Mouse (Mus musculus) midbrain, postnatal 0 days (tissue): ENCODE results near the gene Sorcs1. TPM values are rescaled to one million over a fixed set of nuclear protein-coding genes. Genes with fewer than 3 reads are reported as not detected.
A peak's percentile ranks its signal among the peaks of the same experiment; 100 is the strongest.

Experiments
- ATAC-seq: fragments of 200-750 bp; cut with Nextera tagmentation; 2 replicates; pipeline ENCODE4 v1.8.0; 2017; ENCODE audit warnings: moderate number of reproducible peaks, mild to moderate bottlenecking, moderate TSS enrichment, moderate library complexity; ENCODE audit not compliant: low FRiP score
- DNase-seq: peaks from one replicate; pipeline ENCODE4 v3.0.0-alpha.2; 2015; ENCODE audit warnings: low spot score
- H3K27ac ChIP-seq: fragments of 300-500 bp; sonication (generic); 2 replicates; pipeline ENCODE4 v1.5.1; 2014; ENCODE audit warnings: low read depth, mild to moderate bottlenecking, low read length, mixed read lengths
- H3K27me3 ChIP-seq: fragments of 300-500 bp; sonication (generic); 2 replicates; pipeline ENCODE4 v1.6.1; 2014; ENCODE audit warnings: low read length, control low read depth, mixed read lengths; ENCODE audit not compliant: insufficient read depth
- H3K36me3 ChIP-seq: fragments of 300-500 bp; sonication (generic); 2 replicates; pipeline ENCODE4 v1.6.1; 2014; ENCODE audit warnings: low read length, control low read depth, mixed read lengths; ENCODE audit not compliant: insufficient read depth
- H3K4me1 ChIP-seq: fragments of 300-500 bp; sonication (generic); 2 replicates; pipeline ENCODE4 v1.6.1; 2014; ENCODE audit warnings: mild to moderate bottlenecking, control low read depth, antibody characterized with exemption, low read length, mixed read lengths; ENCODE audit not compliant: insufficient read depth
- H3K4me2 ChIP-seq: fragments of 300-500 bp; sonication (generic); 2 replicates; pipeline ENCODE4 v1.6.1; 2014; ENCODE audit warnings: low read depth, mild to moderate bottlenecking, low read length, mixed read lengths; ENCODE audit not compliant: poor library complexity, severe bottlenecking
- H3K4me3 ChIP-seq: fragments of 300-500 bp; sonication (generic); 2 replicates; pipeline ENCODE4 v1.5.1; 2014; ENCODE audit warnings: low read depth, mild to moderate bottlenecking, low read length, moderate library complexity
- H3K9ac ChIP-seq: fragments of 300-500 bp; sonication (generic); replicated peaks from 2 replicates; pipeline ENCODE4 v1.6.1; 2014; ENCODE audit warnings: mild to moderate bottlenecking, low read length, moderate library complexity, mixed read lengths; ENCODE audit not compliant: poor library complexity, severe bottlenecking
- H3K9me3 ChIP-seq: fragments of 300-500 bp; sonication (generic); 2 replicates; pipeline ENCODE4 v1.6.1; 2016; ENCODE audit warnings: low read length, control low read depth
- CTCF ChIP-seq: IDR thresholded peaks from 2 replicates; pipeline ENCODE4 v1.5.1; 2016; ENCODE audit warnings: antibody characterized with exemption, mild to moderate bottlenecking
- WGBS: fragments of 180-500 bp; shearing (Covaris S2); extraction: QIAGEN DNeasy Blood & Tissue Kit; methylation state at CpG from one replicate; pipeline ENCODE4 v1.1.7; 2014; 5-methylcytosine and 5-hydroxymethylcytosine counted together
- polyA plus RNA-seq: library from polyadenylated mRNA; unstranded; fragments of >200 nt; fragmentation: Nextera tagmentation; extraction: Ambion mirVana; gene quantifications from 2 replicates; pipeline ENCODE4 v1.2.1, GENCODE M21; 2015
- total RNA-seq: library from RNA; depleted of rRNA; stranded (reverse); fragments of >200 nt; gene quantifications from 2 replicates; pipeline ENCODE4 v1.2.3, GENCODE M21; 2014

The Sorcs1 gene
- total and polyA plus RNA-seq, 2 experiments from 2014 or later = 15.0 to 29.2 TPM

- DNase-seq (peak; percentile 46), ATAC-seq (no peak)
- Histone ChIP-seq H3K27me3 (no peaks in the 10 kb centered on the region), H3K27ac (no peak overlapping the region), H3K4me2 (peak overlapping the region; percentile 43), H3K36me3 (no peaks in the 10 kb centered on the region), H3K9ac (0 out of 2 replicates have a peak overlapping the region, but pooled peaks have one; percentile 36), H3K4me3 (no peak overlapping the region), H3K9me3 (no peaks in the 10 kb centered on the region), H3K4me1 (peaks cover 8% of the 10 kb centered on the region; the same call in 1 of the 2 replicates)
- no peak for TF ChIP-seq CTCF
- 6% methylated on average over 4 of the region's 4 CpGs for whole genome bisulfite sequencing
Measured at GRCm38 (mm10) chr19:50441099-50441498, 237.3 kb downstream of the Sorcs1 start.

- DNase-seq = peak; percentile 63
- Histone ChIP-seq H3K27ac (no peak overlapping the region), H3K4me3 (peak overlapping the region; percentile 18; the same call in 1 of the 2 replicates), H3K27me3 (no peaks in the 10 kb centered on the region), H3K4me1 (peaks cover 8% of the 10 kb centered on the region; the same call in 1 of the 2 replicates), H3K36me3 (no peaks in the 10 kb centered on the region), H3K4me2 (peak overlapping the region; percentile 43), H3K9ac (0 out of 2 replicates have a peak overlapping the region, but pooled peaks have one; percentile 0), H3K9me3 (no peaks in the 10 kb centered on the region)
- TF ChIP-seq CTCF = peak; percentile 5; the same call in 1 of the 2 replicates
- 3% methylated on average over 11 of the region's 11 CpGs for WGBS
- ATAC-seq = no peak
Measured at GRCm38 (mm10) chr19:50440246-50440910, 238.1 kb downstream of the Sorcs1 start.

- Histone ChIP-seq H3K4me1 (peaks cover 8% of the 10 kb centered on the region; the same call in 1 of the 2 replicates), H3K9me3 (no peaks in the 10 kb centered on the region), H3K4me2 (no peak overlapping the region), H3K9ac (no peak overlapping the region), H3K36me3 (no peaks in the 10 kb centered on the region), H3K4me3 (no peak overlapping the region), H3K27me3 (no peaks in the 10 kb centered on the region), H3K27ac (no peak overlapping the region)
- DNase-seq = peak; percentile 70
- 18% methylated on average over 3 of the region's 3 CpGs for WGBS
- no peak for ATAC-seq
- TF ChIP-seq CTCF = no peak
Measured at GRCm38 (mm10) chr19:50439464-50439881, 239.0 kb downstream of the Sorcs1 start.

DNA sequence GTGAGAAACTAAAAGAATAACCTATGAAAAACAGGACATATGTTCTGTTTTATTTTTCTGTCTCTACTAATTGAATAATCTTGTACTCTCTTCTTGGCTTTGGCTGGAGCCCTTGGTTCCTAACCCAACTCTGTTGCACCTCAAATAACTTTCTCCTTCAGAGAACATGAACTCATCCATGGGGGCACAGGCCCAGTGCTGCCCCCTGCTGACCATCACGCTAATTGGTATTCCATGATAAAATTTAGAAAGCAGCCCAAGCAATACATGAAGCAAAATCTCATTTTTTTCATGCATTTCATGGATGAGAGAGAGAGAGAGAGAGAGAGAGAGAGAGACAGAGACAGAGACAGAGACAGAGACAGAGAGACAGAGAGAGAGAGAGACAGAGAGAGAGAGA, 255.5 kb downstream of the Sorcs1 start:
- no peak overlapping the region for H3K4me3 ChIP-seq
- DNase-seq (no peak), ATAC-seq (no peak)
- H3K36me3 ChIP-seq = no peaks in the 10 kb centered on the region
- H3K27me3 ChIP-seq = no peaks in the 10 kb centered on the region
- no peak overlapping the region for H3K27ac ChIP-seq
- H3K9me3 ChIP-seq = no peaks in the 10 kb centered on the region
- WGBS = 86% methylated on average over 1 of the region's 1 CpGs
- H3K4me2 ChIP-seq = no peak overlapping the region
- no peak overlapping the region for H3K9ac ChIP-seq
- no peaks in the 10 kb centered on the region for H3K4me1 ChIP-seq
- TF ChIP-seq CTCF = peak; percentile 41; the same call in 1 of the 2 replicates

DNA sequence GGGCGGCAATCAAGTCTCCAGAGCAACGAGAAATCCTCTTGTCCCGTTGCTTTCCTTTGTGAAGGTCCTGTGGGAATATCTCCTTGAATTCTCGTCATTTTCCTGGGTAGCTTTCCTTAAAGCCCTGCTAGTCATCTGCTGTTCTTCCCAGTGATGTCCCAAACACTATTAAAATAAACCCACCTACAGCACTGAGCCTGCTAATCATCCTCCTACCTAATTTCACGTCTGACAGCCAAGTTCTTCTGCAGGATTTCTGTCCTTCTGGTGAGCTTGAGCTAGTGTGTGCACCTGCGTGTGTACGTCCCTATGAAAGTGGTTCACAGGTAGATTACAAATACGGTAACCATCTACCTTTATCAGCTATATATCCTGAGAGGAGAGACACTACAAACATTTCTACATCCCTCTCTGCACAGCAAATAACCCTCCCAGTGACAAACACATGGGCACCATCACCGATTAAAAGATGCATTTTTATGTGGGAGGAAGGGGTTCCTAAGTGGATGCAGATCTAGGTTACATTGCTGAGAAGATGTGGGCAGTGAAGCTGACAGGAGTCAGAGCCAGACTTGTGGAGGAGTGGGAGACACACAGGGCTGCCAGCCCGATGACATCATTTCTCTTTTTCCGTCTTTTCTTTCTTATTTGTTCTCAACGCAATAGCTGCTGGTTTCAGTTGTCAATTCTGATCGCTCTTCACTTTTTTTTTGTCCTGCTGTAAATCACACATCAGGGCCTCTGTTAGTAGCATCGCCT, 259.3 kb downstream of the Sorcs1 start:
- no peak overlapping the region for H3K4me2 ChIP-seq
- H3K9ac ChIP-seq = no peak overlapping the region
- DNase-seq = no peak
- H3K36me3 ChIP-seq = no peaks in the 10 kb centered on the region
- H3K4me3 ChIP-seq = no peak overlapping the region
- TF ChIP-seq CTCF = no peak
- no peaks in the 10 kb centered on the region for H3K9me3 ChIP-seq
- H3K4me1 ChIP-seq = no peaks in the 10 kb centered on the region
- ATAC-seq = no peak
- no peak overlapping the region for H3K27ac ChIP-seq
- 40% methylated on average over 14 of the region's 14 CpGs for WGBS
- H3K27me3 ChIP-seq = no peaks in the 10 kb centered on the region

- H3K9me3 ChIP-seq = no peaks in the 10 kb centered on the region
- ATAC-seq = no peak
- DNase-seq = no peak
- no peak overlapping the region for H3K27ac ChIP-seq
- no peak for TF ChIP-seq CTCF
- no peak overlapping the region for H3K4me3 ChIP-seq
- WGBS = 77% methylated on average over 3 of the region's 3 CpGs
- no peak overlapping the region for H3K4me2 ChIP-seq
- H3K4me1 ChIP-seq = no peaks in the 10 kb centered on the region
- H3K27me3 ChIP-seq = no peaks in the 10 kb centered on the region
- no peak overlapping the region for H3K9ac ChIP-seq
- no peaks in the 10 kb centered on the region for H3K36me3 ChIP-seq
Measured at GRCm38 (mm10) chr19:50410561-50410960, 267.9 kb downstream of the Sorcs1 start.
